Mouse (Mus musculus) stomach, postnatal 0 days (tissue): ENCODE results near the gene Efcab12.

ENCODE experiments used
- CTCF ChIP-seq: IDR thresholded peaks from 2 replicates; pipeline ENCODE4 v1.5.1; 2016; ENCODE audit warnings: antibody characterized with exemption, low read depth, mild to moderate bottlenecking, moderate library complexity
- EP300 ChIP-seq: optimal IDR thresholded peaks from 2 replicates; pipeline ENCODE3; 2016; ENCODE audit warnings: antibody characterized with exemption

- TF ChIP-seq CTCF (no peak), EP300 (no peak)
Observed at GRCm38 (mm10) chr6:115815041-115815440, 23.2 kb downstream of the Efcab12 start.
